Mouse (Mus musculus): ENCODE data around the gene 1190005I06Rik.

The 1190005I06Rik gene

DNA sequence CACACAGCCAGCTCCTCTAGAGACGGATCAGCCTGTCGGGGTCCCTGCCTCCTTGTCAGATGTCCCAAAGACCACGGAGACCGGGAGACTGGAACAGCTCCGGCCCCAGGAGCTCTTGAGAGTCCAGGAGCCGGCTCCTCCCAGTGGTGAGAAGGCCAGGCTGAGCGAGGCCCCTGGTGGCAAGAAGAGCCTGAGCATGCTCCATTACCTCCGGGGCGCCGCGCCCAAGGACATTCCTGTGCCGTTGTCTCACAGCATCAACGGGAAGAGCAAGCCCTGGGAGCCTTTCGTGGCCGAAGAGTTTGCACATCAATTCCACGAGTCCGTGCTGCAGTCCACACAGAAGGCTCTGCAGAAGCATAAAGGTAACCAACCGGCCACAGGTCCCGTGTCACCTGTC, 72.5 kb downstream of the 1190005I06Rik start:
- peak; percentile 24 for DNase-seq

DNA sequence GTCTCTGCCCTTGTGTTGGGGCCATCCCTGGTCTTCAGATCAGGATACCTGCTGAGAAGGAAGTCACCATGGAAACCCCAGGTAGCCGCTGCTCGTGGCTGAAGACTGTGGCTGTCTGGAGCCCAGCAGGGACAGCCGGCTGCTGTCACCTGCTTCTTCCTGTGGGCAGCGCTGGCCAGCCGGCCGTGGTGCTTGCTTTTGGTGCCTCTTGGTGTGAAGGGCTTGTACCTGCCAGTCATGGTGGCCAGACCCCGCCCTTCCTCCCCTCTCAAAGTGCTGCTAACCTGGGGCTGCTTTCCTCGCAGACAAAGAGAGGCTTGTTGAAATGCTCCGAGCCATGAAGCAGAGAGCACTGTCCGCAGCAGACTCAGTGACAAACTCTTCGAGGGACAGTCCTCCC, 73.6 kb downstream of the 1190005I06Rik start:
- no peak for DNase-seq

DNA sequence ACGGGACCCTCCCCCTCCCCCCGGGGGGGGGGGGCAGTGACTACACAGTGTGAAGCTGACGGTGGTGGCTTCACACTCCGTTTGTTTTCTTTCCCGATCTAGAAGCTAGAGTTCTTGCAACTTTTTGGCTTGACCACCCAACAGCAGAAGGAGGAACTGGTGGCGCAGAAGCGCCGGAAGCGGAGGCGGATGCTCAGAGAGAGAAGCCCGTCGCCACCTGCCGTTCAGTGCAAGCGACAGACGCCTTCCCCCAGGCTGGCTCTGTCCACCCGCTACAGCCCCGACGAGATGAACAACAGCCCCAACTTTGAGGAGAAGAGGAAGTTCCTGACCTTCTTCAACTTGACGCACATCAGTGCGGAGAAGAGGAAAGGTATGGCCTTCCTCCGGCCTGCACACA, 74.9 kb downstream of the 1190005I06Rik start:
- DNase-seq = peak; percentile 74

DNA sequence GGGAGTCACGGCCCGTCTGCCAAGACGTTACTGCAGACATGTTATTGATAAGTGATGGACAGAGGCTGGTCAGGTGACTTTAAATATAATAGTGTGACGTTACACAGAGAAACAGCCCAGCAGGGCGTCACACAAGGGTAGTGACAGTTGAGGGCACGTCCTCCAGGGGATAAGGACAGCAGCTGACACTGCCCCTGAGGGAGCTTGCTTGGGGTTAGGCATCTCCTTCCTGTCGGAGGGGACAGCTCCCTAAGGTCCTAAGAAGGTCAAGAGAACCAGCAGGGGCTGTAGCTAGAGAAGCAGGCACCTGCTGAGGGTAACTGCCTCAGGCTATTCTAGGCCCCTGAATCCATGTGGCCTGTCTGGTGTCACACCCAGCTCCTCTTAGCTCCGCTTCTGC, 75.9 kb downstream of the 1190005I06Rik start:
- DNase-seq = no peak

DNA sequence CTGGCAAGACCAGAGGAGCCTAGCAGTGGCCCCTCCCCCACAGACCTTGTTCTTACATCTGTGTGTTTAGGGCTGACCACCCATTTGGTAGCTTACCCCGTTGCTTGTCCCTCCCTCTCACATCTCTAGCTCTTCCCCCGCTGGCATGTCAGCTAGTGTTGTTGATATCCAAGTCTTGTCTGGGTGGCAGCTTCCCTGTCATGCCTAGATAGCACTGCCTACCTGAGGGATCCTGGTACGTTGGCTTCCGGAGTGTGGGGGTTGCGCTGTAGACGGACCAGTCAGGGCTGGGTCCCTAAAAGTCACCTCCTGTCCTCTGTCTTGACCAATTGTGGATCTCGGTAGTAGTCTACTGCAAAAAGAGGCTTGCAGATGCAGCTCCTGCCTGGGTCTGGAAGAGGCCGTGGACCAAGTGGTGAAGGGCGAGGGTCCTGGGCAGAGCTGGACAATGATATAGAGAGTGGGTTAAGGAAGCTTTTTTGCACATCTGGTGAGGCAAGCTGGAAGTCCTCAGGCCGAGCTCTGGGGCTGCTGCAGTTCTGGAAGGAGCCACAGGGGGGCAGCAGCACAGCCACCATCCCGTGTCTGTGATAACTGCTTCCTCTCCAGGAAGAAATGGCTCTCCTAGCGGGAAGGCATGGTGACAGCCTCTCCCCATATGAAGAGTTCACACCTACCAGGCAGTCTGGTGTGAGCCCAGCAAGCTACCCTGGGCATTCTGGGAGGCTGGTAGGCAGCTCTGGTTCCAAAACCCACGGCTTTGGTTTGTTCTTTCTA, 77.3 kb downstream of the 1190005I06Rik start:
- DNase-seq = peak; percentile 75

DNA sequence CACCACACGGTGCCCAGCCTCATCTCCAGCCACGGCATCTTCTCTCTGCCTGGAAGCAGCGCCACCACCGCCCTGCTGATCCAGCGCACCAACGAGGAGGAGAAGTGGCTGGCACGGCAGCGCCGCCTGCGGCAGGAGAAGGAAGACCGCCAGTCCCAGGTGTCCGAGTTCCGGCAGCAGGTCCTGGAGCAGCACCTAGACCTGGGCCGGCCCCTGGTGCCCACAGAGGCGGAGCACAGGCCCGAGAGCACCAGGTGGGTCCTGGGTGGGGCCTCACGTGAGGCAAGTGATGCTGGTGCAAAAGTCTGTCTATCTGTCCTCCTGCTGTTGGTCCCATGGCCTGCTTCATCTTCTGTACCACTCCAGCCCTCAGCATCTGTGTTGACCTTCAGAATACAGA, 78.3 kb downstream of the 1190005I06Rik start:
- no peak for DNase-seq

DNA sequence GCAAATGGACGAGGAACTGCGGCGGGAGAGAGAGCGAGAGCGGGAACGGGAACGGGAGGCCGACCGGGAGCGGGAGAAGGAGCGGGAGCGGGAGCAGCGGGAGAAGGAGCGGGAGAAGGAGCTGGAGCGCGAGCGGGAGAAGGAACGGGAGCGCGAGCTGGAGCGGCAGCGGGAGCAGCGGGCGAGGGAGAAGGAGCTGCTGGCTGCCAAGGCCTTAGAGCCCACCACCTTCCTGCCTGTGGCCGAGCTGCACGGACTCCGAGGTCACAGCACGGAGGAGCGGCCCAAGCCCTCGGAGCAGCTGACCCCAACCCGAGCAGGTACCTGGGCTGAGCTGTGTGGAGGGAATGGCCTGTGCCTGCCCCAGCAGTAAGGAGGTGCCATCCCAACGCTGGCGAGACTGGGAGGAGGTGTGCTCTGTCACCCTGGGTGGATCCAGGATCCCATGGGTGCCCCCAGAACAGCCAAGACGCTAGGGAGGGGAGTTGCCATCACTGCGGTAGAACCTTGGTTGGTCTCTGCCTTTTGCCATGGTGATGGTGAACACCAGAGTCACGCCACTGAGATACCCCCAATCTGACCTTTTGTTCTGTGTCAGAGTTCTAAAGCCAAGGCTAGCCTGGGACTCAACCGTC, 79.2 kb downstream of the 1190005I06Rik start:
- peak; percentile 38 for DNase-seq

DNA sequence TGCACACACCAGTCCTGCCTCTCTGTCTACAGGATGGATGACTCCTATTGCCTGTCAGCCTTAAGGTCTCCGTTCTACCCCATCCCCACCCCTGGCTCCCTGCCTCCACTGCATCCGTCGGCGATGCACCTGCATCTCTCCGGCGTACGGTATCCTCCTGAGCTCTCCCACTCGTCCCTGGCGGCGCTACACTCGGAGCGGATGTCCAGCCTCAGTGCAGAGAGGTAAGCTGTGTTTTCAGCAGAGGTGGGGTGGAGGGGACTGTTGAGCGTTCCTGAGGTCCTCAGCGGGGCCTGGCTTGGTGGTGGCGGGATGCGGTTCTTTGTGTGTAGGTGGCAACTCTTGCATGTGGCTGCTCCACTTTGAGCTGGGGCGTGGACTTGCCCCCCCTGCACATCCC, 79.7 kb downstream of the 1190005I06Rik start:
- DNase-seq = peak; percentile 43

DNA sequence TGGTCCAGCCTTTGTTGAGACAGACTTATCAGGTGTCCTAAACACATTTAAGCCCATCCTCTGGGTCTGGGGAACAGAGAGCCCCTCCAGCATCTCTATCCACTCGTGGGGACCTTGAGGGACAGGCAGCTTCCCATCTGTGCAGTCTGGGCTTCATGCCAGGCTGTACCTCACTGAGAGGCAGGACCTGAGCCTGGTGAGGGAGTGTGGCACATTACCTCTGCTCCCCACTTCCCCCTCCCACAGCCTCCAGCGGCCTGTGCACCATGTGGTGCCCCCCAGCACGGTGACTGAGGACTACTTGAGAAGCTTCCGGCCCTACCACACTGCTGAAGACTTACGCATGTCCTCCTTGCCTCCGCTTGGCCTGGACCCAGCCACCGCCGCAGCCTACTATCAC, 80.8 kb downstream of the 1190005I06Rik start:
- DNase-seq = peak; percentile 78

DNA sequence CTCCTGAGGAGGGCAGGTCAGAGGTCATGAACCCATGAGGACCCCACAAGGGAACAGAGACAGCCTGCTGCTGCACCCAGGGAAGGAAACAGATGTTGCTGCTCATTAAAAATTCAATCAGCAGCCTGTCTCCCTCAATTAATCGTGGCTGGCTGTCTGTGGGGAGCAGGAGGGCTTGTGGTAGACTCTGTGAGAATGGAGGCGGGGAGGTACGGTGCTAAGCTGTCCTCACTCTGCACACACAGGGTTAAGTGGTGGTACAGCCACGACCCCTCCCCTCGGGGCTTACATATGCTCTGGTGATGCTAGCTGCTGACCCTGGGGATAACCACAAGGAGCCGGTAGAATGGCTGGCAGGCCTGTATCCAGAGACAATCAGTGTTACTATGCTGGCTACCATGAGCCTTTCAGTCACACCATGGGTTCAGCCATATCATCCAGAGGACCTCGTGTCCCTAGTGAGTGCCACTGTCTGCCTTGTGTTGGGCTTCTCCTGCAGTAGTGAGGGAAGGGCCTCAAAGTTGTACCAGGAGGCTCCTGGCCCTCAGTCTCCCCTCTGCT, 82.2 kb downstream of the 1190005I06Rik start:
- peak; percentile 52 for DNase-seq

DNA sequence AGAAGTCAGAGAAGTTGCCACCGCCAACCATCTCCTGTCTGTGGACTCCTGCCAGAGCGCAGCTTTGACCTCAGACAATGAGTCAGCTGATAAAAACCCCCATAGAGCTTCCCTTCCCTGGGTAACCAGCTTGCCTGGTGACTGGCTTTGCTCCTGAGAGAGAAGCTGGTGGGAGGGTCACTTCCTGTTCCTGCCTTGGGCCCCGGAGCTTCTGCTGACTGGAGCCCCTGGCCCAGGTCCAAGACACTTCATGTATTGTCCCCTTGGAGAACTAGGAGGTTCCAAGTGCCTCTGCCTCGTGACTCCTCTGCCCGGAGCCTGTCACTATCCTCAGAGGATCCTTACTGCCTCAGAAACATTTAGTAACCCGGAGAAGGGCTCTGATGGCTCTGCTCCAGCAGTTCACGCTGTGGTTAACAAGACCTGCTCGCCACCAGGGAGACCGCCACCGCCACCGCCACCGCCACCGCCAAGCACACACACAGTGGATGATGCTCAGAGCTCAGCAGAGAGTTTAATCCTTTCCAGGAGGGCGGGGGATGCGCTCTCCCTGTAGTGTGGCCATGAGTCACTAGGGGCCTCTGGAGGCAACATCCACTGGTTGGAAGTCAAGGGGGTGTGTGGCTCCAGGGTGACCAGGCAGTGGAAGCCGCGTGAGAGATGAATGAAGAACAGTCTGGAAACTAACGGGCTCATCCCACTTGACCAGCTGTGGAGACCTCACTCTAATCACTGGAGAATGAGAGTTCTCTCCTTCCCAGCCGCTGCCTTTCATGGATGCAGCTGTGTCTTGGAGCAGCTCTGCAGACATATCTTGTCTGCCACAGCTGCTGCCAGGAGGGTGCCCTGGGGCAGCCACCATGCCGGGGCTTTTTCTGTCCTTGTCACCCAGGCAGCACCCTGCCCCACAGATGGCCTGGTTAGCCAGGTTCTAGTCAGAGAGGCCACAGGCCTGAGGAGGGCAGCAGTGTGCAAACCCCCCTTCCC, 83.3 kb downstream of the 1190005I06Rik start:
- DNase-seq = peak; percentile 83

DNA sequence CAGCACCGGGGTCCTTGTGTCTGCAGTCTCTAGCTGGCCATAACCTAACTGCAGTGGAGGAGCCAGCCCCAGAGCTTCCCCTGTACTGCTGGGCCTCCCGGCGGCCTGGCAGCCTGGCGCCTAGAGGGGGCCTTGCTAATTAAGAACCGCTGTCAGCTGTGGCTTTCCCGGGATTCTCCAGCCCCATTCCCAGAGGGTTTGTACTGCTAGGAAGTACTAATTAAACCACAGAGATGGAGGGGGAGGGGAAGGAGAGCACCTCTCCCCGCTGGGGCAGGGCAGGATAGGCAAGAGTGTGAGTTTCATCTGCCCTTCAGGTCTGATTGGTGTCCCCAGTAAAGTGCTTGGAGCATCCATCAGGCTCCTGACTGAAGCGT, 84.1 kb downstream of the 1190005I06Rik start:
- peak; percentile 61 for DNase-seq

DNA sequence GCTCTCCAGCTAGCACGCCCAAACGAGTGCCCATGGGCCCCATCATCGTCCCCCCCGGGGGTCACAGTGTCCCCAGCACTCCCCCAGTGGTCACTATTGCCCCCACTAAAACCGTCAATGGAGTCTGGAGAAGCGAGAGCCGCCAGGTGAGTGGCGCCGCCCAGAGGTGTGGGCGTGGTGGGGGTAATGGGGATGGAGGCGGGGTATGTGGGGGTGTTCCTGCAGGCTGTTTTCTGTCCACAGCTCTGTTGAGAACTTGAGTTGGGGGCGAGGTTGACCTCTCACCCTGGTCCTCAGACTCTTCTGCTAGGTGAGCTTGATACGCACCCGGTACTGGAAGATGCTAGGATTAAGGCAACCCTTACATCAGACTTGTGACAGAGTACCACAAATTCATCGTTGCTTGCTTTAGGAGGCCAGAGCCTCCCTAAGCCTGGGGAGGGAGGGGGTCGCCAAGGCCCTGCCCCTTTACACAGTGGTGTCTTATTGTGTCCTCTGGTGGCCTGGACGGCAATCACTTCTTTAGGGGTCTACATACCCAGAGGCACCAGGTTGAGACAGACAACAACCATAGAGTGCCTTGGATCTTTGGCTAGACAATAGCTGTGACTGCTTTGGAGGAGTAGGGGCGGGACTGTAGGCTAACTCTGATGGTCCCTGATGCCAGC, 84.6 kb downstream of the 1190005I06Rik start:
- peak; percentile 47 for DNase-seq

DNA sequence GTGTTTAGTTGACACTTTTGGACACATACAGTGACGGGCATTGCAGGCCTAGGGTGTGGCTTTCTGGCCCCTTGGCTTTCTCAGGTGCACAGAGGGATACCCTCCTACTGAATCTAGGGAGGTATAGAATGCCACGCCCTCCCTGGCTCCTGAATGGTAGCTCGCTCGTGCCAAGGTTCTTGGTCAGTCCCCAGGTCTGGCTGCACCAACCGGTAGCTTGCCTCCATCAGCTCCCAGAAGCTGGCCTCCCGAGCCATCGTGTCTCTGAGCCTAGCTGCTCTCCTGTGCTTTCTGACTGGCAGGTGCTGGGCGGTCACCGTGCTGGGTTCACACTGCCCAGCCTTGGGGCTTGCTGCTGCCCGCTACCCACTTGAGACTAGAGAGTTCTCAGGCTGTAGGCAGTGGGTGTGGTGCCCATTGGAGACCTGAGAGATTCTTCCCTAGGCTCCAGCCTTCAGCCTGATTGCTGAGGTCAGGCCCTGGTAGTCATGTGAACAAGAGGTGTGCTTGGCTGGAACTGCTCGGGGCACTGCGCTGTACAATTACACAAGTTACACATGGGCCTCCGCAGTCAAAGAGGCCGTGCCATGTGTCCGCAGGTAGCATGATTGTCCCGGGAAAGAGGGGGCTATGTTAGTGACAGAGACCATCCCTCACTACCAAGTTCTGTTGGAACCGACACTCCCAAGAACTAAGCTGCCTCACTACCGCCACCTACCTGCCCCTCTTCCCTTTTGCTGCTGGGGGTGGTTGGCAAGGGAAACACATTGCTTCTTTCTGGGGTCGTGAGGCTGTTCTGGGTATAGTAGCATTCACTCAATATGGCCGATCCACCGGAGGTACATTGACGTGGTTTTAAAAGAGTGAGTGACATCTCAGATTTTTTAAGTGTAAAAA, 85.6 kb downstream of the 1190005I06Rik start:
- DNase-seq = peak; percentile 67

DNA sequence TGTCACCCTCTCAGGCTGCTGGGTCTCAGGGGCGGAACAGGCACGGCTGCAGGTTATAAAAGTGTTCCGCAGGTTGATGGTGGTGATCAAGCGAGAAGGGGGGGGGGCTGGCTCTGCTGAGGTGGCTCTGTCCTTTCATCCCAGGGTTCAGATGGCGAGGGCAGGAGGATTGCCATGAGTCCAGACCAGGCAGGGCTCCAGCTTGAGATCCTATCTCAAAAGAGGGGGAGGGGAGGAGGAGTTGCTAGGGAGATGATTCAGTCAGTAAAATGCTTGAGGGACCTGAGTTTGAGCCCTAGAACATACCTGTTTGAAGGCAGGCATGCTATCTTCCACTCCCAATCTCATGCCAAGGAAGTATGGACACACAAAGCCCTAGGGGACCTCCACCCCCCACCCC, 86.9 kb downstream of the 1190005I06Rik start:
- no peak for DNase-seq

DNA sequence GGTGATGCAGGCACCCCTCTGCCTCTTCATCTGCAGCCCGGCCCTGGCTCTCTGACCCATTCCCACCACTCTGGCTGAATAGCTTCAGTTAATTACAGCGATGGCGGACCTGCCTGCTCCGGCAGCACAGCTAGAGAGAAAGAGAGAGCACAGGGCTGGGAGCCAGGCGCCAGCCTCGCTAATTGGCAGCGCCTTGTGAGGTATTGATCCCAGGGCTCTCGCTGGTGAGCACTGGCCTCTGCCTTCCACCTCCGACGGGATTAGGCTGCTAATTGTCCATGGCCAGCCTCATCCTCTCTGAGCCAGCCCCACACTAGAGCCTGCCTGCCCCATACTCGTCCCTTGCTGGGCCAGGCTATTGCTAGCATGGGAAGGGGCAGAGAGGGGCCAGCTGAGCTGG, 87.8 kb downstream of the 1190005I06Rik start:
- no peak for DNase-seq

Data from cerebellum, adult 9-11 months (tissue).